Mouse (Mus musculus) heart, postnatal 0 days (tissue): Measurements from ENCODE around the gene Fnd3c2. TPM values are rescaled to one million over a fixed set of nuclear protein-coding genes. Genes with fewer than 3 reads are reported as not detected.
"Not testable (repeated sequence)": the region's sequence is repeated elsewhere in the genome, so short reads cannot be mapped to it uniquely, and the experiment has no call there.

Experiments used
- ATAC-seq: fragments of 200-750 bp; cut with Nextera tagmentation; 2 replicates; pipeline ENCODE4 v1.8.0; 2017; ENCODE audit warnings: low read depth, moderate number of reproducible peaks, moderate library complexity; ENCODE audit not compliant: insufficient read depth
- DNase-seq: peaks from one replicate; pipeline ENCODE4 v3.0.0-alpha.2; 2016; ENCODE audit warnings: low spot score
- H3K27ac ChIP-seq: fragments of 300-500 bp; sonication (generic); 2 replicates; pipeline ENCODE4 v1.5.1; 2014; ENCODE audit warnings: low read depth, mild to moderate bottlenecking
- H3K27me3 ChIP-seq: fragments of 300-500 bp; sonication (generic); 2 replicates; pipeline ENCODE4 v1.6.1; 2014; ENCODE audit warnings: low read length, mixed read lengths; ENCODE audit not compliant: control insufficient read depth, insufficient read depth
- H3K36me3 ChIP-seq: fragments of 300-500 bp; sonication (generic); replicated peaks from 2 replicates; pipeline ENCODE4 v1.6.1; 2014; ENCODE audit warnings: low read length, mixed read lengths; ENCODE audit not compliant: control insufficient read depth, insufficient read depth
- H3K4me1 ChIP-seq: fragments of 300-500 bp; sonication (generic); 2 replicates; pipeline ENCODE4 v1.6.1; 2014; ENCODE audit warnings: antibody characterized with exemption; ENCODE audit not compliant: control insufficient read depth, insufficient read depth
- H3K4me2 ChIP-seq: fragments of 300-500 bp; sonication (generic); 2 replicates; pipeline ENCODE4 v1.6.1; 2014; ENCODE audit warnings: low read depth, mild to moderate bottlenecking, low read length, moderate library complexity
- H3K4me3 ChIP-seq: fragments of 300-500 bp; sonication (generic); 2 replicates; pipeline ENCODE4 v1.5.1; 2014; ENCODE audit warnings: low read depth, low read length
- H3K9ac ChIP-seq: fragments of 300-500 bp; sonication (generic); replicated peaks from 2 replicates; pipeline ENCODE4 v1.6.1; 2014; ENCODE audit warnings: low read depth, low read length, mixed read lengths
- H3K9me3 ChIP-seq: fragments of 300-500 bp; sonication (generic); replicated peaks from 2 replicates; pipeline ENCODE4 v1.6.1; 2016; ENCODE audit warnings: low read length; ENCODE audit not compliant: control insufficient read depth
- CTCF ChIP-seq: IDR thresholded peaks from 2 replicates; pipeline ENCODE4 v1.5.1; 2016; ENCODE audit warnings: antibody characterized with exemption, control low read depth, low read depth
- EP300 ChIP-seq: IDR thresholded peaks from 2 replicates; pipeline ENCODE4 v1.6.1; 2016; ENCODE audit warnings: antibody characterized with exemption, low read depth
- WGBS: fragments of 180-500 bp; shearing (Covaris S2); extraction: QIAGEN DNeasy Blood & Tissue Kit; methylation state at CpG from one replicate; pipeline ENCODE4 v1.1.7; 2014; 5-methylcytosine and 5-hydroxymethylcytosine counted together
- polyA plus RNA-seq: library from polyadenylated mRNA; unstranded; fragments of >200 nt; fragmentation: Nextera tagmentation; extraction: Ambion mirVana; gene quantifications from 2 replicates; pipeline ENCODE4 v1.2.1, GENCODE M21; 2015
- total RNA-seq: library from RNA; depleted of rRNA; stranded (reverse); fragments of >200 nt; gene quantifications from 2 replicates; pipeline ENCODE4 v1.2.3, GENCODE M21; 2014; ENCODE audit warnings: low replicate concordance

The Fnd3c2 gene
- total and polyA plus RNA-seq, 2 experiments from 2014 or later: not detected

DNA sequence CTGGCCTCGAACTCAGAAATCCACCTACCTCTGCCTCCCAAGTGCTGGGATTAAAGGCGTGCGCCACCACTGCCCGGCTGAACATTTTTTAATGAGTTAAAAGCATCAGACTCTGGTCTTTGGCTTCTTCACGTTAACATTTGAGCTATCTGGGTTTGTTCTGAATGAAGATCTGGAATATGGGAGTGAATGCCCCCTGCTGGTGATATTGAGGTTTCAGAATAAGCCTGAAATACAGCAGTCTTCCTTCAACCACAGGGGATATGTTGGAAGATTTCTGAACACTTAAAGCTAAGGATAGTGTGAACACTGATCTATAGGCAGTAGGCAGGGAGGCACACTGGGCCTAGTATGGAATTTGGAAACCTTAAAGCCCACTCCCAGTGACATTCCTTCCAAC, 56.3 kb downstream of the Fnd3c2 start:
- Histone ChIP-seq H3K4me1 (no peaks in the 10 kb centered on the region), H3K27me3 (no peaks in the 10 kb centered on the region), H3K27ac (no peak overlapping the region), H3K36me3 (peaks cover 49% of the 10 kb centered on the region), H3K4me3 (no peak overlapping the region), H3K9me3 (no peaks in the 10 kb centered on the region), H3K4me2 (no peak overlapping the region), H3K9ac (no peak overlapping the region)
- no peak for DNase-seq
- no peak for ATAC-seq
- 77% methylated on average over 5 of the region's 5 CpGs for WGBS
- no peak for TF ChIP-seq EP300
- TF ChIP-seq CTCF: peak; percentile 18

DNA sequence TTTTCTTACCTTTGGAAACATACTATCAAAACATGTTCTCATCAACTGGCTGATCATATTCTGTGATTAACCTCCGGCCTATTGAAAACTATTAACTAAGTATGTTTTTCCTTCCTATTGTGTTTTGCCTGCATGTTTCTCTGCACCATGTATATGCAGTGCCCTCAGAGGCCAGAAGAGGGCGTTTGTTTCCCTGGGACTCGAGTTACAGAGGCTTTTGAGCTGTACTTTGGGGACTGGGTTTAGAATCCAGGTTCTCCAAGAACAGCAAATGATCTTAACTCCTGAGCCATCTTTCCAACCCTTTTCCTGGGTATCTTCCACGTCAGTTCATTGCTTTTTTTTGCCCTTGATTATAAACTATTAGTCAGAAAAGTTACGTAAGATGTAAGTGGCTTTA, 57.9 kb downstream of the Fnd3c2 start:
- WGBS: 64% methylated on average over 5 of the region's 5 CpGs
- no peak for DNase-seq
- ATAC-seq: no peak
- Histone ChIP-seq H3K4me2 (no peak overlapping the region), H3K27me3 (no peaks in the 10 kb centered on the region), H3K36me3 (peaks cover 49% of the 10 kb centered on the region), H3K9me3 (no peaks in the 10 kb centered on the region), H3K27ac (no peak overlapping the region), H3K9ac (no peak overlapping the region), H3K4me3 (no peak overlapping the region), H3K4me1 (no peaks in the 10 kb centered on the region)
- peak; percentile 29 for TF ChIP-seq CTCF
- no peak for TF ChIP-seq EP300

DNA sequence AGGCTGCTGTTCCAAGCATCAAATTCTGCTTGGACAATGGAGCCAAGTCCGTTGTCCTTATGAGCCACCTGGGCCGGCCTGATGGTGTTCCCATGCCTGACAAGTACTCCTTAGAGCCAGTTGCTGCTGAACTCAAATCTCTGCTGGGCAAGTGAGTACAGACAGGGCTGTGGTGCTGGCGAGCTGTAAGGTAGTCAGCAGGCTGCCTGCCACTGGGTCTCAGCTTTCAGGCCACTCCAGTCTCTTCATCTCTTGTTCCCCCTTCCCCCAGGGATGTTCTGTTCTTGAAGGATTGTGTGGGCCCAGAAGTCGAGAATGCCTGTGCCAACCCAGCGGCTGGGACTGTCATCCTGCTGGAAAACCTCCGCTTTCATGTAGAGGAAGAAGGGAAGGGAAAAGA, 60.8 kb downstream of the Fnd3c2 start:
- DNase-seq, H3K27me3 ChIP-seq, H3K4me3 ChIP-seq, H3K9me3 ChIP-seq, H3K4me1 ChIP-seq, H3K27ac ChIP-seq, ATAC-seq, H3K4me2 ChIP-seq, H3K9ac ChIP-seq: not testable (repeated sequence)
- peaks cover 30% of the 10 kb centered on the region for H3K36me3 ChIP-seq
- WGBS: 59% methylated on average over 6 of the region's 6 CpGs

DNA sequence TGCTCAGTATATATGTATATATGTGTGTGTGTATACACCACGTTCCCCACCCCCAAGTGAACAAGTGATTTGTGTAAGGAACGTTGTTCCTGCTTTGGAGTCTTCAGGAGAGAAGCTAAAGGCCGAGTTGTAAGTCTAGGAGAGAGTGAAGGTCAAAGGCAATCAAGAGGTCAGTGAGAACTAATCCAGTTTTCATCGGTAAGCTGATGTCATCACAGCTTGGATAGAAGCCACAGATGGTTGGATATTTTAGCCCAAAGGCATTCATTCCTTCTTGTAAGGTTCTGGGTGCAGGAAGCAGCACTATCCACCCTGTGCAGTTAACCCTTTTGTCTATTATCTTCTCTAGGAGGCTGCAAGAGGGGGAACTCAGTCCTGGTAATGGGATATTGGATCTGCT, 65.1 kb downstream of the Fnd3c2 start:
- no peaks in the 10 kb centered on the region for H3K9me3 ChIP-seq
- no peaks in the 10 kb centered on the region for H3K27me3 ChIP-seq
- H3K9ac ChIP-seq: no peak overlapping the region; the same call in 1 of the 2 replicates
- peak overlapping the region; percentile 72 for H3K4me2 ChIP-seq
- 0 out of 2 replicates have a peak overlapping the region, but pooled peaks have one; percentile 78 for H3K27ac ChIP-seq
- no peaks in the 10 kb centered on the region; the same call in 1 of the 2 replicates for H3K4me1 ChIP-seq
- no peak for ATAC-seq
- TF ChIP-seq CTCF (no peak), EP300 (no peak)
- H3K4me3 ChIP-seq: peak overlapping the region; percentile 64; the same call in 1 of the 2 replicates
- 22% methylated on average over 4 of the region's 4 CpGs for WGBS
- H3K36me3 ChIP-seq: 0 out of 2 replicates have a peak, but pooled peaks cover 3% of the 10 kb centered on the region
- DNase-seq: no peak

DNA sequence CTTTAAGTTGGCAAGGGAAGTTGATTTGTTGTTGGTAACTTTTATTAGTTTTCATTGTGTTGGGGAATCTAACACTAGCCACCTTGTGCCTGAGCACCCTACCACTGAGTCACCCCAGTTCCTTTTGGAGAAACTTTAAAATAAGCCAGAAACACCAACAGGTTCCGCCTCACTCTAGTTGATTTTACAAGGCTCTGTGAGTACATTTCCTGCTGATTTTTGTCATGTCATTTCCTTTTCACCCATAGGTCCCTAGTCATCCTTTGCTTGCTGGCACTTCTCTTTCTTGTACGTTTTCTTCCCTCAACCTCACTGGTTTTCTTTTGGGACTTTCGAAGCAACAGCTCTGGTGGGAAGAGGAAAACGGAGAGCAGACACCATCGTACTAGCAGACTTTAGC, 65.8 kb downstream of the Fnd3c2 start:
- TF ChIP-seq EP300 (no peak), CTCF (no peak)
- peak overlapping the region; percentile 72 for H3K4me2 ChIP-seq
- H3K27ac ChIP-seq: peak overlapping the region; percentile 78; the same call in 1 of the 2 replicates
- no peaks in the 10 kb centered on the region; the same call in 1 of the 2 replicates for H3K4me1 ChIP-seq
- no peak overlapping the region for H3K9ac ChIP-seq
- no peaks in the 10 kb centered on the region for H3K9me3 ChIP-seq
- no peak for DNase-seq
- H3K4me3 ChIP-seq: peak overlapping the region; percentile 64
- 32% methylated on average over 5 of the region's 5 CpGs for WGBS
- ATAC-seq: no peak
- H3K36me3 ChIP-seq: no peaks in the 10 kb centered on the region
- H3K27me3 ChIP-seq: no peaks in the 10 kb centered on the region

DNA sequence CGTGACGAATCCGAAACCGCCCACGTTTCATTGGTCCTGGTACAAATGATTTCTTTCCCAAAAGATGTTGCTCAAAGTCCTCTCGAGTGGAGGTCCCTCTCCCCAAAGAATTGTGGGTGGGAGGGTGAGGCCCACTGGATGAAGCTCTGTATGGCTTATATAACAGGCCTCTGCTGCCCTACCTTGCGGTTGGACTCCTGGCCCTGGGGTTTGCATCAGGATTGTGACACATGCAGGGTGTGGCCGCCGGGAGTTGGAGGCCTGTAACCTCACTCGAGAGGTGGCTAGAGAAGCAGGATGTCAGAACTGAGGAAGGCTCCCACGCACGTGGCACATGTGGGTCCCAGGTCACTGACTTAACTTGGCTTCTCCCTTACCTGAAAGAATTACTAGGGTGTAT, 67.4 kb downstream of the Fnd3c2 start:
- H3K27ac ChIP-seq: peak overlapping the region; percentile 78
- H3K36me3 ChIP-seq: no peaks in the 10 kb centered on the region
- H3K4me2 ChIP-seq: peak overlapping the region; percentile 72
- peak overlapping the region; percentile 65; the same call in 1 of the 2 replicates for H3K9ac ChIP-seq
- H3K4me1 ChIP-seq: no peaks in the 10 kb centered on the region; the same call in 1 of the 2 replicates
- H3K9me3 ChIP-seq: no peaks in the 10 kb centered on the region
- TF ChIP-seq EP300 (no peak), CTCF (no peak)
- WGBS: 14% methylated on average over 12 of the region's 12 CpGs
- H3K27me3 ChIP-seq: no peaks in the 10 kb centered on the region
- DNase-seq: peak; percentile 9
- peak overlapping the region; percentile 64 for H3K4me3 ChIP-seq
- no peak for ATAC-seq
